ENCODE assay signal across 8 mouse cellular contexts in the genomic region with DNA sequence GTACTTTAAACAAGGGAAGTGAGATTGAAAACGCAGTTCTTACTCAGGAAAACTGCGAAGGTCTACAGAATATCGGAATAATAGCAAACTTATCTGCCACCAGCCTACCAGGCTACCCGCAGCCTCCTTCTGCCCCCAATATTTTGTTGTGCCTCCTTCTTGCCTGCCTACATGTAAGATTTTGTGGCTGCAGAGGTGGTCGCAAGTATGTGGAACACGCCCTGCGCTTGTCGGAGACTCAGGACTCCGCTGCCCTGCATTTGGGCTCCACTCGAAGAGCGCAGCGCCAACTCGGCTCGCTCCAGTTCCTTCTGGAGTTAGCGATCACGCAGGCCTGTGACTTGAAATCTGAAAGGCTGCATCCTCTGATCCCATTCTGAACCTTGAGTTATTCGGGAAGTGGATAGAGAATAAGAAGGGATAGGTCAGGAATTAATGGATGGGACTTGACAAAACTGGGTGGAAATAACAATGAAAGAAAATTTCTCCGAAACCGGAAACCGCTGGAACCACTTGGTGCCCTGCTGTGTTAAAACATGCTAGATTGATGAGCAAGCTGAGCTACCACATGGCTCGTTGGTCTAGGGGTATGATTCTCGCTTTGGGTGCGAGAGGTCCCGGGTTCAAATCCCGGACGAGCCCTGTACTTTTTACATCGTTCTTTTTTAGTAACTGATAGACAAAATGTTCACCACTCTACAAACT. TPM values are rescaled to one million over a fixed set of nuclear protein-coding genes. Genes with fewer than 3 reads are reported as not detected.
DNase-seq lines count a peak whose midpoint lies in the region; ATAC-seq and TF ChIP-seq lines count a peak whose summit lies in the region.

No protein-coding gene starts in this region.

- peak overlapping the region; percentile 89 for H3K9ac ChIP-seq in heart, embryonic 13.5 days
- peak overlapping the region; percentile 71 for H3K9ac ChIP-seq in liver, embryonic 13.5 days
- H3K9ac ChIP-seq in stomach, embryonic 16.5 days (ENCODE audit: low read length): peak overlapping the region; percentile 84

- peaks cover 56% of the 10 kb centered on the region for H3K4me1 ChIP-seq in erythroblast, embryonic 14.5 days (ENCODE audit: control insufficient read depth)
- peaks cover 12% of the 10 kb centered on the region for H3K4me1 ChIP-seq in heart, embryonic 13.5 days
- peaks cover 75% of the 10 kb centered on the region for H3K4me1 ChIP-seq in liver, embryonic 13.5 days (replicated peaks)
- H3K4me1 ChIP-seq in stomach, embryonic 16.5 days (ENCODE audit: control insufficient read depth, insufficient read depth, low read length): peaks cover 13% of the 10 kb centered on the region; the same call in 1 of the 2 replicates

- TF ChIP-seq CTCF in brain, embryonic 14.5 days (IDR thresholded peaks at IDR 0.05; ENCODE audit: borderline replicate concordance, extremely low read depth, insufficient read depth, insufficient read length): no peak

- H3K27me3 ChIP-seq in erythroblast, embryonic 14.5 days (ENCODE audit: control insufficient read depth): peaks cover 14% of the 10 kb centered on the region
- 0 out of 2 replicates have a peak, but pooled peaks cover under 1% of the 10 kb centered on the region for H3K27me3 ChIP-seq in heart, embryonic 13.5 days (replicated peaks)
- no peaks in the 10 kb centered on the region for H3K27me3 ChIP-seq in liver, embryonic 13.5 days
- no peaks in the 10 kb centered on the region for H3K27me3 ChIP-seq in stomach, embryonic 16.5 days (ENCODE audit: control insufficient read depth, insufficient read depth, low read length)

- H3K27ac ChIP-seq in heart, embryonic 13.5 days (replicated peaks): peak overlapping the region; percentile 93
- H3K27ac ChIP-seq in liver, embryonic 13.5 days: peak overlapping the region; percentile 84
- H3K27ac ChIP-seq in stomach, embryonic 16.5 days (ENCODE audit: low read length): peak overlapping the region; percentile 93

- ATAC-seq in heart, embryonic 13.5 days (ENCODE audit: extremely low read depth, insufficient number of reproducible peaks, low FRiP score, low TSS enrichment): 0 out of 2 replicates have a peak, but pooled peaks have one; percentile 8
- ATAC-seq in liver, embryonic 13.5 days (ENCODE audit: low read depth): 0 out of 2 replicates have a peak, but pooled peaks have one; percentile 6
- ATAC-seq in stomach, embryonic 16.5 days (ENCODE audit: insufficient read depth, low FRiP score): peak; percentile 60

- TF ChIP-seq POLR2A in brain, embryonic 14.5 days (IDR thresholded peaks at IDR 0.05; ENCODE audit: borderline replicate concordance, extremely low read depth, insufficient read depth, insufficient read length, poor library complexity, severe bottlenecking): no peak

- peak; percentile 90 for DNase-seq in CD4-positive, CD25-positive, alpha-beta regulatory T cell, adult 2 months (ENCODE audit: low read depth, low spot score)
- DNase-seq in brain, embryonic 14.5 days (ENCODE audit: low read depth): peak; percentile 87
- DNase-seq in kidney, postnatal 14 days: peak; percentile 88
- DNase-seq in liver, embryonic 13.5 days: peak; percentile 66
- DNase-seq in natural killer cell, adult 2 months (ENCODE audit: low spot score in 2 of 2): peak; percentile 88 to 89

- under 1% methylated on average over 27 of the region's 27 CpGs for WGBS in heart, embryonic 13.5 days
- WGBS in liver, embryonic 13.5 days (ENCODE audit: insufficient replicate concordance): under 1% methylated on average over 27 of the region's 27 CpGs
- WGBS in stomach, embryonic 16.5 days: under 1% methylated on average over 27 of the region's 27 CpGs

- H3K36me3 ChIP-seq in erythroblast, embryonic 14.5 days (ENCODE audit: control insufficient read depth): no peaks in the 10 kb centered on the region
- H3K36me3 ChIP-seq in heart, embryonic 13.5 days: no peaks in the 10 kb centered on the region
- no peaks in the 10 kb centered on the region for H3K36me3 ChIP-seq in liver, embryonic 13.5 days
- H3K36me3 ChIP-seq in stomach, embryonic 16.5 days (ENCODE audit: control insufficient read depth, insufficient read depth, low read length): no peaks in the 10 kb centered on the region

- H3K4me3 ChIP-seq in erythroblast, embryonic 14.5 days (replicated peaks): peak overlapping the region; percentile 80
- peak overlapping the region; percentile 79 for H3K4me3 ChIP-seq in heart, embryonic 13.5 days
- peak overlapping the region; percentile 75 for H3K4me3 ChIP-seq in liver, embryonic 13.5 days (replicated peaks)
- H3K4me3 ChIP-seq in stomach, embryonic 16.5 days (replicated peaks; ENCODE audit: low read length): peak overlapping the region; percentile 61

- peak overlapping the region; percentile 80 for H3K4me2 ChIP-seq in heart, embryonic 13.5 days
- H3K4me2 ChIP-seq in liver, embryonic 13.5 days: peak overlapping the region; percentile 86
- H3K4me2 ChIP-seq in stomach, embryonic 16.5 days (ENCODE audit: low read depth, low read length): peak overlapping the region; percentile 74

- H3K9me3 ChIP-seq in erythroblast, embryonic 14.5 days (ENCODE audit: control insufficient read depth, low read length): no peaks in the 10 kb centered on the region
- no peaks in the 10 kb centered on the region for H3K9me3 ChIP-seq in heart, embryonic 13.5 days
- H3K9me3 ChIP-seq in liver, embryonic 13.5 days (replicated peaks): no peaks in the 10 kb centered on the region
- no peaks in the 10 kb centered on the region for H3K9me3 ChIP-seq in stomach, embryonic 16.5 days (replicated peaks; ENCODE audit: control insufficient read depth, low read length)

RNA-seq across cellular contexts. Expression of a gene that starts 0.6 kb away (rescaled TPM):
- 15.1 and 18.2 TPM in 2 replicates for polyA plus RNA-seq in brain, embryonic 14.5 days (2012; rRNA removed)
- 0.03 TPM in 1 of 2 replicates, not detected in the other for polyA plus RNA-seq in erythroblast, embryonic 14.5 days (2012)
- 20.5 and 21.4 TPM in 2 replicates for polyA plus RNA-seq in heart, embryonic 13.5 days (2015; fragmentation: Nextera tagmentation; extraction: Ambion mirVana)
- polyA plus RNA-seq in liver, embryonic 13.5 days (2015; fragmentation: Nextera tagmentation; extraction: Ambion mirVana): 14.1 and 15.7 TPM in 2 replicates
- polyA plus RNA-seq in stomach, embryonic 16.5 days (2015; fragmentation: Nextera tagmentation; extraction: Ambion mirVana): 151 and 166 TPM in 2 replicates

RNA-seq across cellular contexts. Expression of a gene that starts 0.7 kb away (rescaled TPM):
- polyA plus RNA-seq in brain, embryonic 14.5 days (2012; rRNA removed): 4.3 and 4.5 TPM in 2 replicates
- not detected in 2 replicates for polyA plus RNA-seq in erythroblast, embryonic 14.5 days (2012)
- 3.6 and 3.9 TPM in 2 replicates for polyA plus RNA-seq in heart, embryonic 13.5 days (2015; fragmentation: Nextera tagmentation; extraction: Ambion mirVana)
- 3.7 and 4.6 TPM in 2 replicates for polyA plus RNA-seq in liver, embryonic 13.5 days (2015; fragmentation: Nextera tagmentation; extraction: Ambion mirVana)
- 39.4 and 41.6 TPM in 2 replicates for polyA plus RNA-seq in stomach, embryonic 16.5 days (2015; fragmentation: Nextera tagmentation; extraction: Ambion mirVana)

RNA-seq across cellular contexts. Expression of a gene that starts 16.0 kb away (rescaled TPM):
- polyA plus RNA-seq in brain, embryonic 14.5 days (2012; rRNA removed): not detected in 2 replicates
- not detected in 2 replicates for polyA plus RNA-seq in erythroblast, embryonic 14.5 days (2012)
- not detected in 2 replicates for polyA plus RNA-seq in heart, embryonic 13.5 days (2015; fragmentation: Nextera tagmentation; extraction: Ambion mirVana)
- not detected in 2 replicates for polyA plus RNA-seq in liver, embryonic 13.5 days (2015; fragmentation: Nextera tagmentation; extraction: Ambion mirVana)
- polyA plus RNA-seq in stomach, embryonic 16.5 days (2015; fragmentation: Nextera tagmentation; extraction: Ambion mirVana): not detected in 2 replicates

RNA-seq across cellular contexts. Expression of a gene that starts 24.0 kb away (rescaled TPM):
- polyA plus RNA-seq in brain, embryonic 14.5 days (2012; rRNA removed): not detected in 2 replicates
- not detected in 2 replicates for polyA plus RNA-seq in erythroblast, embryonic 14.5 days (2012)
- polyA plus RNA-seq in heart, embryonic 13.5 days (2015; fragmentation: Nextera tagmentation; extraction: Ambion mirVana): not detected in 2 replicates
- not detected in 2 replicates for polyA plus RNA-seq in liver, embryonic 13.5 days (2015; fragmentation: Nextera tagmentation; extraction: Ambion mirVana)
- not detected in 2 replicates for polyA plus RNA-seq in stomach, embryonic 16.5 days (2015; fragmentation: Nextera tagmentation; extraction: Ambion mirVana)

RNA-seq across cellular contexts. Expression of a gene that starts 32.8 kb away (rescaled TPM):
- 0.15 TPM in 1 of 2 replicates, not detected in the other for polyA plus RNA-seq in brain, embryonic 14.5 days (2012; rRNA removed)
- polyA plus RNA-seq in erythroblast, embryonic 14.5 days (2012): not detected in 2 replicates
- polyA plus RNA-seq in heart, embryonic 13.5 days (2015; fragmentation: Nextera tagmentation; extraction: Ambion mirVana): 0.99 and 1.1 TPM in 2 replicates
- 1.6 and 1.8 TPM in 2 replicates for polyA plus RNA-seq in liver, embryonic 13.5 days (2015; fragmentation: Nextera tagmentation; extraction: Ambion mirVana)
- polyA plus RNA-seq in stomach, embryonic 16.5 days (2015; fragmentation: Nextera tagmentation; extraction: Ambion mirVana): 0.45 TPM in 1 of 2 replicates, not detected in the other

Comparison
In these comparisons a context has a peak if more than half of its experiments do, and no peak if none do; other contexts are left out.
1. Peak in every context shown above with its lines: DNase-seq, ATAC-seq, H3K4me3 ChIP-seq and H3K27ac ChIP-seq.
2. ATAC-seq: peak in every context shown above with its lines; median percentile 60 in stomach, embryonic 16.5 days; 8 in heart, embryonic 13.5 days; 6 in liver, embryonic 13.5 days.
3. RNA of a gene that starts 0.6 kb away (polyA plus RNA-seq): 151 to 166 TPM in stomach, embryonic 16.5 days, 20.5 to 21.4 TPM in heart, embryonic 13.5 days, 15.1 to 18.2 TPM in brain, embryonic 14.5 days and 14.1 to 15.7 TPM in liver, embryonic 13.5 days; 0.03 TPM in erythroblast, embryonic 14.5 days; every median in the first group is over 10 times any median in the second.